Mouse (Mus musculus): ENCODE measurements around the gene Klhdc7b.

GRCm38 (mm10) chr15:89406691-89407090 is 22.0 kb downstream of the Klhdc7b start:
- TF ChIP-seq POLR2A (IDR thresholded peaks at IDR 0.05; ENCODE audit: low read depth, low read length), result no peak
- TF ChIP-seq CTCF (IDR thresholded peaks at IDR 0.05; ENCODE audit: extremely low read depth, insufficient read length, insufficient replicate concordance, low read depth, low read length), result no peak
